Mouse (Mus musculus) liver, embryonic 13.5 days (tissue): Measurements from ENCODE around the gene P2ry6. TPM values are rescaled to one million over a fixed set of nuclear protein-coding genes. Genes with fewer than 3 reads are reported as not detected.

Experiments
- ATAC-seq: fragments of 200-750 bp; cut with Nextera tagmentation; 2 replicates; pipeline ENCODE4 v1.8.0; 2017; ENCODE audit warnings: low read depth, mild to moderate bottlenecking, moderate number of reproducible peaks, moderate library complexity
- DNase-seq: peaks from one replicate; pipeline ENCODE4 v3.0.0; 2022
- H3K27ac ChIP-seq: fragments of 300-500 bp; sonication (generic); 2 replicates; pipeline ENCODE4 v1.5.1; 2015; ENCODE audit warnings: moderate library complexity, mild to moderate bottlenecking, inconsistent platforms
- H3K27me3 ChIP-seq: fragments of 300-500 bp; sonication (generic); 2 replicates; pipeline ENCODE4 v1.6.1; 2015; ENCODE audit warnings: mild to moderate bottlenecking, inconsistent platforms
- H3K36me3 ChIP-seq: fragments of 300-500 bp; sonication (generic); 2 replicates; pipeline ENCODE4 v1.6.1; 2015; ENCODE audit warnings: mild to moderate bottlenecking, inconsistent platforms
- H3K4me1 ChIP-seq: fragments of 300-500 bp; sonication (generic); replicated peaks from 2 replicates; pipeline ENCODE4 v1.6.1; 2015; ENCODE audit warnings: inconsistent platforms
- H3K4me2 ChIP-seq: fragments of 300-500 bp; sonication (generic); 2 replicates; pipeline ENCODE4 v1.6.1; 2015; ENCODE audit warnings: inconsistent platforms, mild to moderate bottlenecking, moderate library complexity
- H3K4me3 ChIP-seq: fragments of 300-500 bp; sonication (generic); replicated peaks from 2 replicates; pipeline ENCODE4 v1.5.1; 2015; ENCODE audit warnings: mild to moderate bottlenecking, inconsistent platforms
- H3K9ac ChIP-seq: fragments of 300-500 bp; sonication (generic); 2 replicates; pipeline ENCODE4 v1.6.1; 2015; ENCODE audit warnings: mild to moderate bottlenecking, inconsistent platforms
- H3K9me3 ChIP-seq: fragments of 300-500 bp; sonication (generic); replicated peaks from 2 replicates; pipeline ENCODE4 v1.6.1; 2016; ENCODE audit warnings: inconsistent platforms
- WGBS: fragments of 180-500 bp; shearing (Covaris S2); methylation state at CpG from one replicate; pipeline ENCODE4 v1.1.7; 2015; ENCODE audit not compliant: insufficient replicate concordance; 5-methylcytosine and 5-hydroxymethylcytosine counted together
- polyA plus RNA-seq: library from polyadenylated mRNA; unstranded; fragments of >200 nt; fragmentation: Nextera tagmentation; extraction: Ambion mirVana; gene quantifications from 2 replicates; pipeline ENCODE4 v1.2.1, GENCODE M21; 2015

The P2ry6 gene
- polyA plus RNA-seq, 1 experiment from 2014 or later: 2.7 TPM

- Histone ChIP-seq H3K27me3 (no peaks in the 10 kb centered on the region), H3K27ac (no peak overlapping the region), H3K9ac (no peak overlapping the region), H3K4me1 (peaks cover 18% of the 10 kb centered on the region), H3K4me3 (no peak overlapping the region), H3K36me3 (no peaks in the 10 kb centered on the region), H3K9me3 (no peaks in the 10 kb centered on the region), H3K4me2 (no peak overlapping the region)
- DNase-seq (no peak), ATAC-seq (no peak)
- 25% methylated on average over 7 of the region's 7 CpGs for WGBS
Observed at GRCm38 (mm10) chr7:100961146-100961545, 13.3 kb downstream of the P2ry6 start.

- Histone ChIP-seq H3K36me3 (no peaks in the 10 kb centered on the region), H3K9me3 (no peaks in the 10 kb centered on the region), H3K27ac (no peak overlapping the region), H3K4me1 (peaks cover 13% of the 10 kb centered on the region), H3K4me3 (no peak overlapping the region), H3K9ac (no peak overlapping the region), H3K4me2 (no peak overlapping the region), H3K27me3 (no peaks in the 10 kb centered on the region)
- ATAC-seq: no peak
- 48% methylated on average over 2 of the region's 2 CpGs for WGBS
- no peak for DNase-seq
Observed at GRCm38 (mm10) chr7:100960462-100960861, 14.0 kb downstream of the P2ry6 start.

GRCm38 (mm10) chr7:100958426-100958825 lies 16.0 kb downstream of the P2ry6 start:
- Histone ChIP-seq H3K27ac (no peak overlapping the region), H3K4me2 (no peak overlapping the region), H3K9me3 (no peaks in the 10 kb centered on the region), H3K4me1 (peaks cover 9% of the 10 kb centered on the region), H3K9ac (no peak overlapping the region), H3K4me3 (no peak overlapping the region), H3K27me3 (no peaks in the 10 kb centered on the region), H3K36me3 (no peaks in the 10 kb centered on the region)
- 88% methylated on average over 2 of the region's 2 CpGs for WGBS
- no peak for ATAC-seq
- DNase-seq: no peak

GRCm38 (mm10) chr7:100952686-100953085 lies 21.8 kb downstream of the P2ry6 start:
- Histone ChIP-seq H3K4me2 (no peak overlapping the region), H3K9ac (no peak overlapping the region), H3K9me3 (no peaks in the 10 kb centered on the region), H3K27ac (0 out of 2 replicates have a peak overlapping the region, but pooled peaks have one; percentile 39), H3K36me3 (no peaks in the 10 kb centered on the region), H3K27me3 (no peaks in the 10 kb centered on the region), H3K4me3 (no peak overlapping the region), H3K4me1 (peaks cover 45% of the 10 kb centered on the region)
- no peak for ATAC-seq
- DNase-seq: no peak
- WGBS: 67% methylated on average over 7 of the region's 7 CpGs

GRCm38 (mm10) chr7:100951903-100952302 lies 22.5 kb downstream of the P2ry6 start:
- H3K27ac ChIP-seq: peak overlapping the region; percentile 48; the same call in 1 of the 2 replicates
- H3K27me3 ChIP-seq: no peaks in the 10 kb centered on the region
- peak; percentile 10; the same call in 1 of the 2 replicates for ATAC-seq
- H3K36me3 ChIP-seq: no peaks in the 10 kb centered on the region
- 48% methylated on average over 2 of the region's 2 CpGs for WGBS
- DNase-seq: no peak
- H3K9me3 ChIP-seq: no peaks in the 10 kb centered on the region
- no peak overlapping the region for H3K4me2 ChIP-seq
- no peak overlapping the region for H3K4me3 ChIP-seq
- H3K4me1 ChIP-seq: peaks cover 45% of the 10 kb centered on the region
- H3K9ac ChIP-seq: no peak overlapping the region

- H3K9ac ChIP-seq: no peak overlapping the region
- ATAC-seq (peak; percentile 73), DNase-seq (no peak)
- 18% methylated on average over 12 of the region's 12 CpGs for WGBS
- peaks cover 41% of the 10 kb centered on the region for H3K4me1 ChIP-seq
- no peaks in the 10 kb centered on the region for H3K36me3 ChIP-seq
- no peak overlapping the region for H3K4me3 ChIP-seq
- H3K9me3 ChIP-seq: no peaks in the 10 kb centered on the region
- no peaks in the 10 kb centered on the region for H3K27me3 ChIP-seq
- peak overlapping the region; percentile 8; the same call in 1 of the 2 replicates for H3K4me2 ChIP-seq
- H3K27ac ChIP-seq: peak overlapping the region; percentile 80
Observed at GRCm38 (mm10) chr7:100950481-100951010, 23.9 kb downstream of the P2ry6 start.

GRCm38 (mm10) chr7:100950031-100950430 lies 24.4 kb downstream of the P2ry6 start:
- no peak for DNase-seq
- ATAC-seq: peak; percentile 52
- H3K27me3 ChIP-seq: no peaks in the 10 kb centered on the region
- H3K9ac ChIP-seq: no peak overlapping the region
- no peaks in the 10 kb centered on the region for H3K9me3 ChIP-seq
- H3K36me3 ChIP-seq: no peaks in the 10 kb centered on the region
- peaks cover 41% of the 10 kb centered on the region for H3K4me1 ChIP-seq
- whole genome bisulfite sequencing: 23% methylated on average over 5 of the region's 5 CpGs
- H3K27ac ChIP-seq: peak overlapping the region; percentile 80
- H3K4me3 ChIP-seq: no peak overlapping the region
- H3K4me2 ChIP-seq: peak overlapping the region; percentile 8

GRCm38 (mm10) chr7:100944738-100945137 lies 29.7 kb downstream of the P2ry6 start:
- no peak overlapping the region for H3K9ac ChIP-seq
- H3K4me3 ChIP-seq: no peak overlapping the region
- no peaks in the 10 kb centered on the region for H3K9me3 ChIP-seq
- ATAC-seq (no peak), DNase-seq (no peak)
- H3K4me2 ChIP-seq: no peak overlapping the region
- H3K27ac ChIP-seq: no peak overlapping the region; the same call in 1 of the 2 replicates
- peaks cover 5% of the 10 kb centered on the region for H3K4me1 ChIP-seq
- no peaks in the 10 kb centered on the region for H3K36me3 ChIP-seq
- no peaks in the 10 kb centered on the region; the same call in 1 of the 2 replicates for H3K27me3 ChIP-seq
- WGBS: 70% methylated on average over 5 of the region's 5 CpGs

- ATAC-seq (no peak), DNase-seq (no peak)
- Histone ChIP-seq H3K27me3 (no peaks in the 10 kb centered on the region; the same call in 1 of the 2 replicates), H3K4me1 (peaks cover under 1% of the 10 kb centered on the region), H3K27ac (no peak overlapping the region), H3K9me3 (no peaks in the 10 kb centered on the region), H3K4me3 (no peak overlapping the region), H3K9ac (no peak overlapping the region), H3K4me2 (no peak overlapping the region), H3K36me3 (no peaks in the 10 kb centered on the region)
- WGBS: 40% methylated on average over 2 of the region's 2 CpGs
Observed at GRCm38 (mm10) chr7:100944306-100944705, 30.1 kb downstream of the P2ry6 start.

- H3K4me1 ChIP-seq: no peaks in the 10 kb centered on the region
- DNase-seq: no peak
- no peak overlapping the region for H3K9ac ChIP-seq
- H3K27ac ChIP-seq: no peak overlapping the region
- H3K27me3 ChIP-seq: no peaks in the 10 kb centered on the region; the same call in 1 of the 2 replicates
- 51% methylated on average over 12 of the region's 12 CpGs for WGBS
- H3K4me2 ChIP-seq: no peak overlapping the region
- ATAC-seq: peak; percentile 39; the same call in 1 of the 2 replicates
- H3K4me3 ChIP-seq: no peak overlapping the region
- no peaks in the 10 kb centered on the region for H3K9me3 ChIP-seq
- H3K36me3 ChIP-seq: no peaks in the 10 kb centered on the region
Observed at GRCm38 (mm10) chr7:100942789-100943615, 31.4 kb downstream of the P2ry6 start.

- no peaks in the 10 kb centered on the region for H3K36me3 ChIP-seq
- no peaks in the 10 kb centered on the region; the same call in 1 of the 2 replicates for H3K27me3 ChIP-seq
Observed at GRCm38 (mm10) chr7:100941169-100941568, 33.3 kb downstream of the P2ry6 start.

More at GRCm38 (mm10) chr7:100941169-100941568, 33.3 kb downstream of the P2ry6 start:
- Histone ChIP-seq H3K27ac (no peak overlapping the region), H3K4me1 (no peaks in the 10 kb centered on the region), H3K4me2 (no peak overlapping the region), H3K9me3 (no peaks in the 10 kb centered on the region), H3K4me3 (no peak overlapping the region), H3K9ac (no peak overlapping the region)
- DNase-seq: no peak
- WGBS: 19% methylated on average over 5 of the region's 5 CpGs
- no peak for ATAC-seq
